Mouse (Mus musculus) bone marrow macrophage, adult 2 months (primary cell): ENCODE data around the gene Tenm3.

Experiments used
- CTCF ChIP-seq: IDR thresholded peaks from 2 replicates; pipeline ENCODE4 v1.5.1; 2012; ENCODE audit warnings: low read depth, mild to moderate bottlenecking, low read length, moderate library complexity
- POLR2A ChIP-seq: IDR thresholded peaks from 2 replicates; pipeline ENCODE4 v1.6.1; 2012; ENCODE audit warnings: mild to moderate bottlenecking, low read depth, low read length, borderline replicate concordance

- TF ChIP-seq POLR2A (no peak), CTCF (no peak)
Observed at GRCm38 (mm10) chr8:48728006-48728405, 115.7 kb downstream of the Tenm3 start.
